16 mouse cellular contexts compared by ENCODE assay signal in the genomic region with DNA sequence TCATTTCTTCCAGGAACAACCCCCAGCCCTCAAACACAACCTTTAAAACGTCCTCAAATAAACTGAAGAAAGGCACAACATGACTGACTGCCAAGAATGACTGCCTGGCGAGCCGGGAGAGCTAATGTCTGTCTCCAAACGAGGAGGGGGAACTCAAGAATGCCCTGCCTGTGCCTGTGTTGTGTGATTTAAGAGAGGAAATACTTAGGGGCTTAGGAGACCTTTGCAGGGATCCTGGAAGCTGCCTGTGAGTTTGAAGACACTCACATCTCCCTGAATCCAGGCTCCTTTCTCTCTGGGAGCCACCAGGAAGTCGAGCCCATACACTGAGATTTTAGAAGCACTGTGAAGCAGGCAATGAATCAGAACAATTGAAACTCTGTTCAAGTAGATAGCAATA.
DNase-seq lines count a peak whose midpoint lies in the region; ATAC-seq and TF ChIP-seq lines count a peak whose summit lies in the region.
"Had no signal": no experiment of that assay in that cellular context is flagged by ENCODE, and none has a peak within 500 bp of the region (broad histone marks: within the 10 kb centered on the region; RNA-seq: fewer than 3 reads in every experiment).

No protein-coding gene starts in this region.

- no peak overlapping the region for H3K4me2 ChIP-seq in kidney, postnatal 0 days (ENCODE audit: low read length)
- H3K4me2 ChIP-seq: forebrain, embryonic 15.5 days; liver, embryonic 13.5 days; neural tube, embryonic 12.5 days; stomach, embryonic 15.5 days had no signal

- no peaks in the 10 kb centered on the region for H3K9me3 ChIP-seq in kidney, postnatal 0 days (replicated peaks; ENCODE audit: low read length)
- no peaks in the 10 kb centered on the region for H3K9me3 ChIP-seq in limb, embryonic 10.5 days (replicated peaks)
- H3K9me3 ChIP-seq: forebrain, embryonic 15.5 days; liver, embryonic 13.5 days; neural tube, embryonic 12.5 days; stomach, embryonic 15.5 days had no signal

- TF ChIP-seq CTCF in kidney, postnatal 0 days (IDR thresholded peaks at IDR 0.05; ENCODE audit: low read depth), result no peak

- WGBS in kidney, postnatal 0 days, result 8% methylated on average over 5 of the region's 5 CpGs
- WGBS in limb, embryonic 10.5 days, result 31% methylated on average over 5 of the region's 5 CpGs

- no peaks in the 10 kb centered on the region for H3K27me3 ChIP-seq in kidney, postnatal 0 days (ENCODE audit: insufficient read depth, low read length)
- no peaks in the 10 kb centered on the region for H3K27me3 ChIP-seq in limb, embryonic 10.5 days (ENCODE audit: low read depth, poor library complexity, severe bottlenecking)
- H3K27me3 ChIP-seq: forebrain, embryonic 15.5 days; liver, embryonic 13.5 days; neural tube, embryonic 12.5 days; stomach, embryonic 15.5 days had no signal

- H3K4me3 ChIP-seq in kidney, postnatal 0 days (replicated peaks; ENCODE audit: low read depth, low read length), result no peak overlapping the region
- no peak overlapping the region for H3K4me3 ChIP-seq in limb, embryonic 10.5 days
- H3K4me3 ChIP-seq: forebrain, embryonic 15.5 days; gastrocnemius, adult 2 months; heart, adult 2 months; liver, embryonic 13.5 days; neural tube, embryonic 12.5 days; stomach, embryonic 15.5 days had no signal

- peak; percentile 12 for DNase-seq in embryo, embryonic 10.5 days (ENCODE audit: low spot score)
- no peak for DNase-seq in embryo, embryonic 9.5 days (ENCODE audit: extremely low spot score)
- peak; percentile 44 for DNase-seq in kidney, postnatal 0 days (ENCODE audit: low spot score)
- DNase-seq in kidney, adult 18-20 months, result no peak
- peak; percentile 6 for DNase-seq in Muller cell, postnatal 12 days (ENCODE audit: inconsistent ontology term)
- no peak for DNase-seq in limb, embryonic 10.5 days (ENCODE audit: low spot score)
- DNase-seq in urinary bladder, postnatal 36 days (ENCODE audit: low spot score in 2 of 2), result no peak
- DNase-seq in gastrocnemius, postnatal 25 days, result no peak
- DNase-seq: adrenal gland, postnatal 14 days; gastrocnemius, adult 2 months; heart, adult 2 months; liver, embryonic 13.5 days; thymus, postnatal 14 days had no signal

- no peaks in the 10 kb centered on the region for H3K36me3 ChIP-seq in kidney, postnatal 0 days (ENCODE audit: insufficient read depth, low read length)
- no peaks in the 10 kb centered on the region for H3K36me3 ChIP-seq in limb, embryonic 10.5 days
- H3K36me3 ChIP-seq: forebrain, embryonic 15.5 days; liver, embryonic 13.5 days; neural tube, embryonic 12.5 days; stomach, embryonic 15.5 days had no signal

- no peaks in the 10 kb centered on the region; the same call in 1 of the 2 replicates for H3K4me1 ChIP-seq in kidney, postnatal 0 days (replicated peaks; ENCODE audit: insufficient read depth, low read length)
- H3K4me1 ChIP-seq in limb, embryonic 10.5 days, result peaks cover 18% of the 10 kb centered on the region
- H3K4me1 ChIP-seq: liver, embryonic 13.5 days; stomach, embryonic 15.5 days had no signal

- ATAC-seq in kidney, postnatal 0 days (replicated peaks; ENCODE audit: low FRiP score, low read depth), result no peak
- ATAC-seq: forebrain, embryonic 15.5 days had no signal

- no peak overlapping the region for H3K27ac ChIP-seq in kidney, postnatal 0 days
- H3K27ac ChIP-seq in limb, embryonic 10.5 days, result 0 out of 2 replicates have a peak overlapping the region, but pooled peaks have one; percentile 50
- H3K27ac ChIP-seq: forebrain, embryonic 15.5 days; gastrocnemius, adult 2 months; heart, adult 2 months; liver, embryonic 13.5 days; neural tube, embryonic 12.5 days; stomach, embryonic 15.5 days had no signal

- H3K9ac ChIP-seq in kidney, postnatal 0 days (ENCODE audit: low read depth, low read length), result no peak overlapping the region
- H3K9ac ChIP-seq: forebrain, embryonic 15.5 days; liver, embryonic 13.5 days; neural tube, embryonic 12.5 days; stomach, embryonic 15.5 days had no signal

Comparison
In these comparisons a context has a peak if more than half of its experiments do, and no peak if none do; other contexts are left out.
1. DNase-seq: peak in embryo, embryonic 10.5 days (single experiment), kidney, postnatal 0 days (single experiment) and Muller cell, postnatal 12 days (single experiment); none in embryo, embryonic 9.5 days (single experiment), kidney, adult 18-20 months (single experiment), limb, embryonic 10.5 days (single experiment), urinary bladder, postnatal 36 days (0 of 2) and gastrocnemius, postnatal 25 days (single experiment).